Mouse (Mus musculus) kidney, embryonic 15.5 days (tissue): ENCODE data around the gene Bcl6. TPM values are rescaled to one million over a fixed set of nuclear protein-coding genes. Genes with fewer than 3 reads are reported as not detected.

Source experiments
- ATAC-seq: fragments of 200-750 bp; cut with Nextera tagmentation; replicated peaks from 2 replicates; pipeline ENCODE4 v1.8.0; 2017; ENCODE audit warnings: moderate TSS enrichment; ENCODE audit not compliant: low FRiP score
- H3K27ac ChIP-seq: fragments of 300-500 bp; sonication (generic); 2 replicates; pipeline ENCODE4 v1.5.1; 2015; ENCODE audit warnings: mild to moderate bottlenecking, inconsistent platforms
- H3K27me3 ChIP-seq: fragments of 300-500 bp; sonication (generic); 2 replicates; pipeline ENCODE4 v1.6.1; 2015; ENCODE audit warnings: inconsistent platforms
- H3K36me3 ChIP-seq: fragments of 300-500 bp; sonication (generic); 2 replicates; pipeline ENCODE4 v1.6.1; 2015; ENCODE audit warnings: inconsistent platforms
- H3K4me1 ChIP-seq: fragments of 300-500 bp; sonication (generic); 2 replicates; pipeline ENCODE4 v1.6.1; 2015; ENCODE audit warnings: inconsistent platforms
- H3K4me2 ChIP-seq: fragments of 300-500 bp; sonication (generic); 2 replicates; pipeline ENCODE4 v1.6.1; 2015; ENCODE audit warnings: moderate library complexity, mild to moderate bottlenecking, inconsistent platforms
- H3K4me3 ChIP-seq: fragments of 300-500 bp; sonication (generic); replicated peaks from 2 replicates; pipeline ENCODE4 v1.5.1; 2015; ENCODE audit warnings: mild to moderate bottlenecking, inconsistent platforms
- H3K9ac ChIP-seq: fragments of 300-500 bp; sonication (generic); 2 replicates; pipeline ENCODE4 v1.6.1; 2015; ENCODE audit warnings: mild to moderate bottlenecking, inconsistent platforms
- H3K9me3 ChIP-seq: fragments of 300-500 bp; sonication (generic); replicated peaks from 2 replicates; pipeline ENCODE4 v1.6.1; 2016; ENCODE audit warnings: inconsistent platforms
- WGBS: fragments of 180-500 bp; shearing (Covaris S2); methylation state at CpG from one replicate; pipeline ENCODE4 v1.1.7; 2015; ENCODE audit warnings: mixed read lengths; 5-methylcytosine and 5-hydroxymethylcytosine counted together
- polyA plus RNA-seq: library from polyadenylated mRNA; unstranded; fragments of >200 nt; fragmentation: Nextera tagmentation; extraction: Ambion mirVana; gene quantifications from 2 replicates; pipeline ENCODE4 v1.2.1, GENCODE M21; 2015

The Bcl6 gene
- polyA plus RNA-seq, 1 experiment from 2014 or later: 0.87 TPM

- Histone ChIP-seq H3K9me3 (no peaks in the 10 kb centered on the region), H3K4me3 (peak overlapping the region; percentile 44), H3K36me3 (no peaks in the 10 kb centered on the region), H3K4me1 (peaks cover 54% of the 10 kb centered on the region), H3K4me2 (peak overlapping the region; percentile 97), H3K27me3 (peaks cover 28% of the 10 kb centered on the region), H3K9ac (peak overlapping the region; percentile 50), H3K27ac (no peak overlapping the region)
- 1% methylated on average over 32 of the region's 32 CpGs for WGBS
- no peak for ATAC-seq
Measured at GRCm38 (mm10) chr16:23980991-23981720, 7.5 kb downstream of the Bcl6 start.

GRCm38 (mm10) chr16:23980201-23980870 lies 8.3 kb downstream of the Bcl6 start:
- Histone ChIP-seq H3K36me3 (no peaks in the 10 kb centered on the region), H3K4me2 (peak overlapping the region; percentile 97), H3K4me3 (peak overlapping the region; percentile 44), H3K9me3 (no peaks in the 10 kb centered on the region), H3K27me3 (peaks cover 28% of the 10 kb centered on the region), H3K27ac (no peak overlapping the region), H3K9ac (peak overlapping the region; percentile 50; the same call in 1 of the 2 replicates), H3K4me1 (peaks cover 46% of the 10 kb centered on the region)
- ATAC-seq: no peak
- 14% methylated on average over 11 of the region's 11 CpGs for WGBS

GRCm38 (mm10) chr16:23979446-23979845 lies 9.2 kb downstream of the Bcl6 start:
- no peak overlapping the region for H3K9ac ChIP-seq
- H3K27ac ChIP-seq: no peak overlapping the region
- H3K27me3 ChIP-seq: peaks cover 28% of the 10 kb centered on the region
- peaks cover 37% of the 10 kb centered on the region for H3K4me1 ChIP-seq
- H3K9me3 ChIP-seq: no peaks in the 10 kb centered on the region
- WGBS: 91% methylated on average over 9 of the region's 9 CpGs
- ATAC-seq: no peak
- no peak overlapping the region for H3K4me2 ChIP-seq
- no peak overlapping the region for H3K4me3 ChIP-seq
- peaks cover 4% of the 10 kb centered on the region; the same call in 1 of the 2 replicates for H3K36me3 ChIP-seq

- 84% methylated on average over 4 of the region's 4 CpGs for WGBS
- Histone ChIP-seq H3K4me1 (peaks cover 30% of the 10 kb centered on the region), H3K4me3 (no peak overlapping the region), H3K27ac (no peak overlapping the region), H3K4me2 (no peak overlapping the region), H3K9ac (no peak overlapping the region), H3K9me3 (no peaks in the 10 kb centered on the region), H3K36me3 (peaks cover 4% of the 10 kb centered on the region; the same call in 1 of the 2 replicates), H3K27me3 (peaks cover 28% of the 10 kb centered on the region)
- ATAC-seq: no peak
Measured at GRCm38 (mm10) chr16:23978495-23978894, 10.2 kb downstream of the Bcl6 start.

- peaks cover 22% of the 10 kb centered on the region for H3K4me1 ChIP-seq
- H3K9me3 ChIP-seq: no peaks in the 10 kb centered on the region
- H3K9ac ChIP-seq: no peak overlapping the region
- no peak for ATAC-seq
- no peak overlapping the region for H3K4me3 ChIP-seq
- H3K27ac ChIP-seq: no peak overlapping the region
- peaks cover 4% of the 10 kb centered on the region; the same call in 1 of the 2 replicates for H3K36me3 ChIP-seq
- peaks cover 28% of the 10 kb centered on the region for H3K27me3 ChIP-seq
- WGBS: 84% methylated on average over 3 of the region's 3 CpGs
- no peak overlapping the region for H3K4me2 ChIP-seq
Measured at GRCm38 (mm10) chr16:23977732-23978131, 10.9 kb downstream of the Bcl6 start.

GRCm38 (mm10) chr16:23976196-23976595 lies 12.5 kb downstream of the Bcl6 start:
- 94% methylated on average over 2 of the region's 2 CpGs for WGBS
- H3K9ac ChIP-seq: no peak overlapping the region
- H3K36me3 ChIP-seq: peaks cover 6% of the 10 kb centered on the region; the same call in 1 of the 2 replicates
- peaks cover 22% of the 10 kb centered on the region for H3K27me3 ChIP-seq
- H3K4me2 ChIP-seq: no peak overlapping the region
- peaks cover 13% of the 10 kb centered on the region for H3K4me1 ChIP-seq
- no peak overlapping the region for H3K4me3 ChIP-seq
- no peak for ATAC-seq
- no peak overlapping the region for H3K27ac ChIP-seq
- no peaks in the 10 kb centered on the region for H3K9me3 ChIP-seq

GRCm38 (mm10) chr16:23973635-23974367 lies 14.9 kb downstream of the Bcl6 start:
- 90% methylated on average over 9 of the region's 9 CpGs for WGBS
- Histone ChIP-seq H3K27me3 (no peaks in the 10 kb centered on the region), H3K4me3 (no peak overlapping the region), H3K9me3 (no peaks in the 10 kb centered on the region), H3K9ac (no peak overlapping the region), H3K4me1 (peaks cover 3% of the 10 kb centered on the region; the same call in 1 of the 2 replicates), H3K36me3 (peaks cover 9% of the 10 kb centered on the region; the same call in 1 of the 2 replicates), H3K4me2 (no peak overlapping the region), H3K27ac (no peak overlapping the region)
- no peak for ATAC-seq

- H3K36me3 ChIP-seq: peaks cover 16% of the 10 kb centered on the region
- H3K27ac ChIP-seq: no peak overlapping the region
- 87% methylated on average over 11 of the region's 11 CpGs for WGBS
- no peak overlapping the region for H3K9ac ChIP-seq
- H3K4me2 ChIP-seq: no peak overlapping the region
- peaks cover 3% of the 10 kb centered on the region; the same call in 1 of the 2 replicates for H3K4me1 ChIP-seq
- no peaks in the 10 kb centered on the region for H3K9me3 ChIP-seq
- H3K4me3 ChIP-seq: no peak overlapping the region
- no peaks in the 10 kb centered on the region for H3K27me3 ChIP-seq
- no peak for ATAC-seq
Measured at GRCm38 (mm10) chr16:23972901-23973300, 15.8 kb downstream of the Bcl6 start.

- H3K27ac ChIP-seq: no peak overlapping the region
- WGBS: 74% methylated on average over 20 of the region's 20 CpGs
- peaks cover 3% of the 10 kb centered on the region; the same call in 1 of the 2 replicates for H3K4me1 ChIP-seq
- no peaks in the 10 kb centered on the region for H3K9me3 ChIP-seq
- no peak for ATAC-seq
- no peak overlapping the region for H3K9ac ChIP-seq
- H3K27me3 ChIP-seq: no peaks in the 10 kb centered on the region
- no peak overlapping the region for H3K4me3 ChIP-seq
- H3K36me3 ChIP-seq: peaks cover 20% of the 10 kb centered on the region
- no peak overlapping the region for H3K4me2 ChIP-seq
Measured at GRCm38 (mm10) chr16:23972126-23972740, 16.4 kb downstream of the Bcl6 start.

GRCm38 (mm10) chr16:23969919-23970318 lies 18.7 kb downstream of the Bcl6 start:
- Histone ChIP-seq H3K27me3 (no peaks in the 10 kb centered on the region), H3K4me1 (peaks cover 3% of the 10 kb centered on the region; the same call in 1 of the 2 replicates), H3K9me3 (no peaks in the 10 kb centered on the region), H3K4me2 (no peak overlapping the region), H3K4me3 (no peak overlapping the region), H3K27ac (no peak overlapping the region), H3K36me3 (peaks cover 20% of the 10 kb centered on the region), H3K9ac (no peak overlapping the region)
- 67% methylated on average over 14 of the region's 14 CpGs for WGBS
- ATAC-seq: no peak

- no peaks in the 10 kb centered on the region for H3K9me3 ChIP-seq
- peaks cover 16% of the 10 kb centered on the region; the same call in 1 of the 2 replicates for H3K36me3 ChIP-seq
- 86% methylated on average over 4 of the region's 4 CpGs for WGBS
- no peak overlapping the region for H3K9ac ChIP-seq
- ATAC-seq: no peak
- no peak overlapping the region for H3K27ac ChIP-seq
- H3K4me1 ChIP-seq: peaks cover 8% of the 10 kb centered on the region
- no peak overlapping the region for H3K4me3 ChIP-seq
- H3K27me3 ChIP-seq: no peaks in the 10 kb centered on the region
- no peak overlapping the region for H3K4me2 ChIP-seq
Measured at GRCm38 (mm10) chr16:23968888-23969287, 19.8 kb downstream of the Bcl6 start.
